ENCODE assay signal across 9 mouse cellular contexts in genomic region chr15:8658086-8658980, GRCm38 (mm10). TPM values are rescaled to one million over a fixed set of nuclear protein-coding genes. Genes with fewer than 3 reads are reported as not detected.
DNase-seq lines count a peak whose midpoint lies in the region; ATAC-seq and TF ChIP-seq lines count a peak whose summit lies in the region.
"Had no signal": no experiment of that assay in that cellular context is flagged by ENCODE, and none has a peak within 500 bp of the region (broad histone marks: within the 10 kb centered on the region; RNA-seq: fewer than 3 reads in every experiment).

No protein-coding gene starts in this region.

- no peak overlapping the region for H3K4me3 ChIP-seq in forebrain, embryonic 10.5 days
- H3K4me3 ChIP-seq in forebrain, embryonic 11.5 days (ENCODE audit: low read depth, low read length) = no peak overlapping the region
- no peak overlapping the region for H3K4me3 ChIP-seq in heart, embryonic 10.5 days
- no peak overlapping the region for H3K4me3 ChIP-seq in liver, embryonic 14.5 days (ENCODE audit: insufficient read depth in 1 of 2, low read depth in 2 of 2, low read length in 2 of 2)
- H3K4me3 ChIP-seq: embryonic facial prominence, embryonic 13.5 days had no signal

- H3K27ac ChIP-seq in forebrain, embryonic 10.5 days = peak overlapping the region; percentile 70
- no peak overlapping the region for H3K27ac ChIP-seq in forebrain, embryonic 11.5 days (ENCODE audit: low read depth, low read length)
- peak overlapping the region; percentile 64 for H3K27ac ChIP-seq in heart, embryonic 10.5 days
- no peak overlapping the region for H3K27ac ChIP-seq in liver, embryonic 14.5 days

- 76% methylated on average over 8 of the region's 8 CpGs for WGBS in forebrain, embryonic 10.5 days
- WGBS in forebrain, embryonic 11.5 days = 78% methylated on average over 8 of the region's 8 CpGs
- 71% methylated on average over 8 of the region's 8 CpGs for WGBS in heart, embryonic 10.5 days
- WGBS in liver, embryonic 14.5 days (ENCODE audit: insufficient replicate concordance) = 52% methylated on average over 8 of the region's 8 CpGs

- TF ChIP-seq EP300 in liver, embryonic 14.5 days (IDR thresholded peaks at IDR 0.05; ENCODE audit: low read depth) = peak; percentile 49

- no peaks in the 10 kb centered on the region for H3K9me3 ChIP-seq in forebrain, embryonic 10.5 days
- no peaks in the 10 kb centered on the region for H3K9me3 ChIP-seq in forebrain, embryonic 11.5 days (ENCODE audit: control insufficient read depth, low read length)
- no peaks in the 10 kb centered on the region for H3K9me3 ChIP-seq in heart, embryonic 10.5 days
- no peaks in the 10 kb centered on the region for H3K9me3 ChIP-seq in liver, embryonic 14.5 days (ENCODE audit: control insufficient read depth, low read length)
- H3K9me3 ChIP-seq: embryonic facial prominence, embryonic 13.5 days had no signal

- H3K36me3 ChIP-seq in forebrain, embryonic 10.5 days (replicated peaks) = no peaks in the 10 kb centered on the region
- H3K36me3 ChIP-seq in forebrain, embryonic 11.5 days (ENCODE audit: control insufficient read depth, insufficient read depth, low read length) = no peaks in the 10 kb centered on the region
- no peaks in the 10 kb centered on the region for H3K36me3 ChIP-seq in heart, embryonic 10.5 days
- no peaks in the 10 kb centered on the region for H3K36me3 ChIP-seq in liver, embryonic 14.5 days (replicated peaks; ENCODE audit: control insufficient read depth, insufficient read depth, low read depth)
- H3K36me3 ChIP-seq: embryonic facial prominence, embryonic 13.5 days had no signal

- H3K4me1 ChIP-seq in forebrain, embryonic 10.5 days = peaks cover 52% of the 10 kb centered on the region
- H3K4me1 ChIP-seq in forebrain, embryonic 11.5 days (replicated peaks; ENCODE audit: control insufficient read depth, insufficient read depth, low read length) = peaks cover 12% of the 10 kb centered on the region
- H3K4me1 ChIP-seq in heart, embryonic 10.5 days = peaks cover 49% of the 10 kb centered on the region
- H3K4me1 ChIP-seq in liver, embryonic 14.5 days (replicated peaks; ENCODE audit: control insufficient read depth in 2 of 2, insufficient read depth in 2 of 2, low read length in 1 of 2) = peaks cover 0 to 24% of the 10 kb centered on the region in 2 experiments; a peak in 3 of 4 replicates

- ATAC-seq in forebrain, embryonic 11.5 days (replicated peaks; ENCODE audit: low FRiP score) = no peak
- ATAC-seq in liver, embryonic 14.5 days (ENCODE audit: insufficient read depth) = peak; percentile 73; the same call in 1 of the 2 replicates

- no peak for DNase-seq in forebrain, embryonic 10.5 days (ENCODE audit: extremely low spot score, low spot score)
- no peak for DNase-seq in forebrain, embryonic 11.5 days (ENCODE audit: low spot score)
- DNase-seq in NIH3T3 (ENCODE audit: low read depth) (peak; percentile 45), MN1 (ENCODE audit: low spot score) (no peak)
- no peak for DNase-seq in heart, embryonic 10.5 days (ENCODE audit: low spot score)
- DNase-seq in liver, embryonic 14.5 days (ENCODE audit: low read depth in 3 of 3, low spot score in 3 of 3) = no peak
- no peak for DNase-seq in adrenal gland, postnatal 4 days (ENCODE audit: low spot score in 2 of 2)
- DNase-seq in embryo, embryonic 11 days = no peak

- peaks cover 7% of the 10 kb centered on the region; the same call in 1 of the 2 replicates for H3K27me3 ChIP-seq in forebrain, embryonic 10.5 days (ENCODE audit: poor library complexity, severe bottlenecking)
- H3K27me3 ChIP-seq in forebrain, embryonic 11.5 days (ENCODE audit: control insufficient read depth, insufficient read depth, low read length) = no peaks in the 10 kb centered on the region
- no peaks in the 10 kb centered on the region for H3K27me3 ChIP-seq in heart, embryonic 10.5 days (ENCODE audit: insufficient read depth, poor library complexity, severe bottlenecking)
- H3K27me3 ChIP-seq in liver, embryonic 14.5 days (ENCODE audit: control insufficient read depth, insufficient read depth, low read length) = no peaks in the 10 kb centered on the region; the same call in 1 of the 2 replicates
- H3K27me3 ChIP-seq: embryonic facial prominence, embryonic 13.5 days had no signal

- H3K9ac ChIP-seq in forebrain, embryonic 11.5 days (ENCODE audit: low read length) = no peak overlapping the region
- no peak overlapping the region for H3K9ac ChIP-seq in liver, embryonic 14.5 days (replicated peaks)
- H3K9ac ChIP-seq: embryonic facial prominence, embryonic 13.5 days had no signal

- no peak overlapping the region for H3K4me2 ChIP-seq in forebrain, embryonic 11.5 days (ENCODE audit: low read depth, low read length, severe bottlenecking)
- H3K4me2 ChIP-seq in liver, embryonic 14.5 days (ENCODE audit: low read depth) = no peak overlapping the region
- H3K4me2 ChIP-seq: embryonic facial prominence, embryonic 13.5 days had no signal

- TF ChIP-seq CTCF in liver, embryonic 14.5 days (IDR thresholded peaks at IDR 0.05; ENCODE audit: low read depth) = no peak

RNA-seq across cellular contexts. Expression of gene Slc1a3, which starts 52.2 kb away (rescaled TPM):
- polyA plus RNA-seq in forebrain, embryonic 10.5 days (2016; fragmentation: Nextera tagmentation; extraction: Ambion mirVana) = 27.0 and 29.0 TPM in 2 replicates
- 48.7 and 49.3 TPM in 2 replicates for polyA plus RNA-seq in forebrain, embryonic 11.5 days (2014; fragmentation: Nextera tagmentation; extraction: Ambion mirVana)
- polyA plus RNA-seq in heart, embryonic 10.5 days (2016; fragmentation: Nextera tagmentation; extraction: Ambion mirVana) = 26.2 and 33.4 TPM in 2 replicates
- polyA plus RNA-seq in liver, embryonic 14.5 days (2012; rRNA removed) = 0.27 and 0.40 TPM in 2 replicates
- 0.39 and 0.51 TPM in 2 replicates for polyA plus RNA-seq in liver, embryonic 14.5 days (2014; fragmentation: Nextera tagmentation; extraction: Ambion mirVana)
- total RNA-seq in adrenal gland, postnatal 4 days (2021) = 10 to 100 TPM in 1 of 2 experiments, 1 to 10 TPM in 1; 8.1 to 11.4 TPM

Comparison
In these comparisons a context has a peak if more than half of its experiments do, and no peak if none do; other contexts are left out.
1. H3K27ac ChIP-seq: peak in forebrain, embryonic 10.5 days (single experiment) and heart, embryonic 10.5 days (single experiment); none in forebrain, embryonic 11.5 days (single experiment) and liver, embryonic 14.5 days (single experiment).
2. RNA of gene Slc1a3, which starts 52.2 kb away (polyA plus RNA-seq): 48.7 to 49.3 TPM in forebrain, embryonic 11.5 days, 26.2 to 33.4 TPM in heart, embryonic 10.5 days and 27.0 to 29.0 TPM in forebrain, embryonic 10.5 days; 0.27 to 0.51 TPM in liver, embryonic 14.5 days; every median in the first group is over 10 times any median in the second.